Mouse (Mus musculus) adrenal gland, postnatal 25 days (tissue): ENCODE results near the gene Lrrc51. TPM values are rescaled to one million over a fixed set of nuclear protein-coding genes. Genes with fewer than 3 reads are reported as not detected.
"Not testable (repeated sequence)": the region's sequence is repeated elsewhere in the genome, so short reads cannot be mapped to it uniquely, and the experiment has no call there.

ENCODE experiments used
- DNase-seq: peaks from one replicate; pipeline ENCODE4 v3.0.0; 2021; ENCODE audit warnings: mixed read lengths
- total RNA-seq: library from RNA; stranded (reverse); gene quantifications from 2 replicates; pipeline ENCODE4 v1.2.3, GENCODE M21; 2021

The Lrrc51 gene
- total RNA-seq, 1 experiment from 2014 or later, result 13.3 TPM

GRCm38 (mm10) chr7:101937569-101937968 lies 3.9 kb upstream of the Lrrc51 start:
- no peak for DNase-seq

DNA sequence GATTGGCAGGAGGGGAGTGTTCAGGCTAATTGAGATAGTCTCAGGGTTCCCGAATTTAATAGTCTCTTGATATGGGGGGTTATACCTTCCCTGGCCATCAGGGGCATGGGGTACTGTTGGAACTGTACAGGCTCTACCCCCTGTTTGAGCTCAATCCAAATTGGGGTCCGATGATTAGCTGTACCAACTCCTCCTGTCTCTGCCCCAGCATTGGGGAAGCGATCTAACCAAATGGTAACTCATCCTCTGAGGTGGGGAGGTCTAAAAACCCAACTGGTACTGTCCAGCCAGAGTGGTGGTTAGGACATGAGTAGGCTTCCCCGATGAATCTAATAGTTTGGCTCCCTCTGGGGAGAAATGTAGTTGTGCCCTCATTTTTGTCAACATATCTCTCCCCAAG lies 3.3 kb upstream of the Lrrc51 start:
- DNase-seq, result no peak

DNA sequence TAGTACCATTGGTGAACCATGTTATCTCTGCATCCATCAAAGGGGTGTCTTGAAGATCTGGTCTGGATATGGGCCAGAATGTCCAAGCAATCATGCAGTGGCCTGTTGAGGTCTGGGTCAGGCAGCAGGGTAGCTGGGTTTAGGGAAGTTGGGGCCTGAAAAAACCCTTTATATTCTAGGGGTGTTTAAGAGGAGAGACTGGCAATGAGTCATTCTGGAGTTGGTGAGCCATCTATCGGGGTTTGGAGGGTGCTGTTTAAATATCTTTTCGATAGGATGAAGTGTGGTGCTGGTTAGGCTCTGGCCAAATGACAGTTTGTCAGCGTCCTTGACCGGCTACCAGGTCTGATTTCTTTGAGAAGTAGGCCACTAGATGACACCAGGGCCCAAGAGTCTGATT lies 2.3 kb upstream of the Lrrc51 start:
- no peak for DNase-seq

DNA sequence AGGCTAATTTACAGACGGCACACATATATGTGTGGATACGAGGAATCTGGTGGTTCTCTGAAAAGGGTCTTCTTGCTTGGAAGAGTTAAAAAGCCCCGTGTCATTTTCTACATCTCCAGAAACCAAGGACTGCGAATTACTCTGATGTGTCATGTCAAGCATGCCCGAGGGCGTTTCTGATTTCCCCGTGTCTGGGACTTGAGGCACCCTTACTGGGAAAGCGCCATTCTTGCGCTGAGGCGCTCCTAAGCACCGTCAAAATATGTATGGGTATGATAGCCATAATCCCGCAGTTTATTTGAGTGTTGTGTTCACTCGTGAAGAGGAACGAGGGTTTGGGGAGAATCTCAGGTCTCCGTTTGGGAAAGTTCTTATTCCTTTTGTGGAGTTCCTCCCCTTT lies 395 bp downstream of the Lrrc51 start:
- no peak for DNase-seq

DNA sequence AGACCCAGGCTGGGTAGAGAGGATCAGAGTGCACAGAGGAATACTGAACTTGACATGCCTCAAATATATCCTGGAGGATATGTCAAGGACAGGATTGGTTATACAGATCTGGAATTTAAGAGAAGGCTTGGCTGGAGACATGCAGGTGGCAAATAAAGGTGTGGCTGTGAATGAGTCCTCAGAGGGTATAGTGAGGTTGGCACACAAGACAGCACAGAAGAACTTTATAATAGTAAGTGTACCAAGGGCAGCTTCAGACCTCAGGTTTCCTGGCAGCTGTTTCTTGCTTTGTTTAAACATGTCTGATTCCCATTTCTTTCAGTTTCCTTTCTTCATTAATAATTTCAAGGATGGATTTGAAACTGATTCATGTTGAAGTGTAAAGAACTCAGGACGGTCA lies 1.1 kb downstream of the Lrrc51 start:
- DNase-seq, result no peak

DNA sequence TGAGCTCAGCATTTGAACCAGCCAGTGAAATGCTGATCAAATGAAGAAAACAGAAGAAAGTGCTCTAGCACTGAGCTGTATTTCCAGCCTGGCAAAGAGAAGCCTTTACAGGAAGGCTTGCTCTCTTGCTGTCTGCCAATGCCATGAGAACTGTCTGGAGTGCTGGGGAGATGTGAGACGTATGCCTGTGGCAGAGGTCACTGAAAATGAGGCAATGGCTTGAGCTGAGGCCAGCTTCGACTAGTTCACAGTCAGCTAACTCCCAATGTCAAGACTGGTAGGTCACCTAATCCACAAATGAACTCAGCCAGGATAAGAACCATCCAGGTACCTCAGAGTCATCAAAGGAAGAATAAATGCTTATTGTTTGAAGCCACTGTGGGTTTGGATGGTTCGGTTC lies 5.6 kb downstream of the Lrrc51 start:
- DNase-seq, result no peak

DNA sequence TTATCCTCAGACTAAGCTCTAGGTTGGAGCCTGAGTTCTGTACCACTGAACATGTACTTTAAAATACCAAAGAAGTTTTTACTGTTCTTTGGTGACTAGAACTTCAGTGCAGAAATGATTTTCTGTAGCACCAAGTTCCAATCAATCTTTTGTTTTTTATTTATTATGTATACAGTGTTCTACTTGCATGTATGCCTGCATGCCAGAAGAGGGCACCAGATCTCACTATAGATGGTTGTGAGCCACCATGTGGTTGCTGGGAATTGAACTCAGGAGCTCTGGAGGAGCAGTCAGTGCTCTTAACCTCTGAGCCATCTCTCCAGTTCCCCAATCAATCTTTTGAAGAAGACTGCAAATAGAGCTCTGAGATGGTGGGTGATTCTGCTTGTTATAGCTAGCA lies 7.8 kb downstream of the Lrrc51 start:
- not testable (repeated sequence) for DNase-seq

- peak; percentile 63 for DNase-seq
Measured at GRCm38 (mm10) chr7:101918071-101918470, 15.6 kb downstream of the Lrrc51 start.

GRCm38 (mm10) chr7:101911982-101912381 lies 21.7 kb downstream of the Lrrc51 start:
- DNase-seq, result no peak

DNA sequence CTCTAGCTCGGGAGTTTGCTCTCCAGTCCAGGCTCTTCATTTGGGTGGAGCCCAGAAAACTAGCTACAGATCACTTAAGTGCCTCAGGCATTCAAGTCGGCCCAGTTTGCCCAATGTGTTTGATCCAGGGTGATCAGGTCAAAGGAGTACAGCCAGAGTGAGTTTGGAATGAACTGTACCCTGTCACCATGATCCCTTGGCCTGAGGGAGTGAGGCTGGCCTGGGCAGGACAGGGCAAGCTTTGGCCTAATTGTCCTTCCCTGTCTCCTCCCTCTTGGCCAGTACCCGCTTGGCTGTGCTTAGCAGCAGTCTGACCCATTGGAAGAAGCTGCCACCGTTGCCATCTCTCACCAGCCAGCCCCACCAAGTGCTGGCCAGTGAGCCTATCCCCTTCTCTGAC lies 23.6 kb downstream of the Lrrc51 start:
- no peak for DNase-seq

- DNase-seq, result no peak
Measured at GRCm38 (mm10) chr7:101908367-101908766, 25.3 kb downstream of the Lrrc51 start.

DNA sequence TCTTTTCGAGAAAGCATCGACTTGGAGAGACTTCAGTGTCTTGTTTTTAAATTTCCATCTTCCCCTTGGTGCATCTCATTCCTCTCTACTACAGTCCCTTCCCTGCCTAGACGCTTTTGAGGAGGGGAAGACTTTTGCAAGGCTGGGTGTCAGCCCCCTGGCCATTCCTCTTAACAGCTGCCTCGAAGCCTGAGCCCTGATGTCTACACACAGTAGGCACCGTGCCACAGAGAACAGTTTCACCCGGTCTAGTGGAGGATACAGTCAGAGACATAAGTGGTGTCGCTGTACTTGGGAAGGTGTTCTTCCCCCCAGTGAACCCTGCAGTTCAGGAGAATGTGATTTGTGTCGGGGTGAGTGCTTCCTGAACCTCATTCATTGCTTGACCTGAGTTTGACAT lies 27.0 kb downstream of the Lrrc51 start:
- no peak for DNase-seq

DNA sequence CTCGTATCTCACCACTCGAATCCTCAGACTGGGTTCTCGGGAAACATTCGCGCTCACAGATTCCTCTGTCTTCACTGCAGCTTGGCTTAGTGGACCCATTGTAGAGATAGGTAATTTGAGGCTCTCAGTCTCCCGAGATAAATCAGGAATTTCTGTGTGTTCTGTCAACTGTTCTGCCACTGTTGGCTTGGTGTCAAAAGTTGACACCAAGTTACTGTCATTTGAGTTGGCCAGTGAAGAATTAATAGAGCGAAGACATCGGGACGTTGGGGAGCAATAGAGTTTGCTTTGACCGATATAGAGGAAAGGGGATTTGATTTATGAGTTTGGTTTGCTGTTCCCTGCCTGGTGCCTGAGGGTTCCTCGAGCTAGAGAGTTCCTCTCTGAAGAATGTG lies 27.4 kb downstream of the Lrrc51 start, which contains the start of gene Tomt:
TSS of gene Tomt (minus strand) at position 73 of the 395 bp plus-strand sequence.
- no peak for DNase-seq

- DNase-seq, result peak; percentile 99
Measured at GRCm38 (mm10) chr7:101905561-101906286, 28.0 kb downstream of the Lrrc51 start, which contains the start of gene Lamtor1. TSS of gene Lamtor1 (plus strand) at chr7:101905904.

- no peak for DNase-seq
Measured at GRCm38 (mm10) chr7:101902846-101903245, 30.8 kb downstream of the Lrrc51 start.

GRCm38 (mm10) chr7:101901969-101902368 lies 31.7 kb downstream of the Lrrc51 start:
- no peak for DNase-seq

DNA sequence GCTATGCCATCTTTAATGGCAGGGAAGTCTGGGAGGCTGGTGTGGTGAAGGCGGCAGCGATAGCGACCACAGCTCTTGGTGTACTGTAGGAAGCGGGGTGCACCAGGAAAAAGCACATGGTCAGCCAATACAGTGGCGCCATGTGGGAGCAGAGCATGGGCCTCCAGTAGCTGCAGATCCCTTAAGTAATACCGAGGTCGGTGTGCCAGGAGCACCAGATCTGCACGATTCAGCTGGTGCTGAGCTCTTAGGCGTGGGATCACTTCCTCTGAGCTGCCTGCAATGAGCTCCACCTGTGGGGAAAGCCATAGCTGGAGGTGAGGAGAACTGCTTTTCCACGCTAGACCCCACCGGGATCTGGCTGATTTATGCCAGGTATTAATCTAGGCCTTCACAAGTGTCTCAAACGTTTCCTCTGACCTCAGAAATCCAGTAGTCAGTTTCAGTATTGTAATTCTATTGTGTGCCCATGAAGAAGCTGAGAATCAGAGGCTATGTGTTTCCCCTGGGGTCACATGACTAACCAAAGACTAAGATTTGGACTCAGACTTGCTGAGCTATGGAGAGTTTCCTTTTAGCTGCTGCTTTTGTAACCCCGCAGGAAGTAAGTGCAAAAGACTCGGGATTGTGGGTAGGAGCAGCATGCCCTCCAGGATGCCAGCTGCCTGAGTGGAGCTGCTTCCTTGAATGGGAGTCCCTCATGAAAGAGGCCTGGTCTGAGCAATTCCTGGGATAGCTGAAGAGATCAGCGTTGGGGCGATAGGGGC lies 33.2 kb downstream of the Lrrc51 start:
- DNase-seq, result no peak

- DNase-seq, result peak; percentile 93
Measured at GRCm38 (mm10) chr7:101896104-101897066, 37.3 kb downstream of the Lrrc51 start.

GRCm38 (mm10) chr7:101895695-101896094 lies 38.0 kb downstream of the Lrrc51 start:
- no peak for DNase-seq

DNA sequence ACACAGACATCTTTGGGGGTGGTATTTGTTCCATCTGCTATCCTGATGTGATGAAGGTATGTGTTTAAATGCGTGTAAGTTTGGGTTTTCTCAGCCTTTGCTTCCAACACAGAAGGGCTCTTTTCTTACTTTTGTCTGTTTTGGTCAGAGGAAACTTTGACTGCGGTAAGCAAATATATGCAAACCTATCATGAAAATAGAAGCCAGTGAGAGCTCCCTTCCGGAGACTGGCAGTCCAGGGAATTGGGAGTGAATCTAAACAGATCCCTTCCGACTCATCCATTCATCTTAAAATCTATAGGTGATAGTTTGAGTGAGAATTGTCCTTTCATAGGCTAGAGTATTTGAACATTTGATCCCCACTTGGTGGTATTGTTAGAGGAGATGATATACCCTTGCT lies 45.2 kb downstream of the Lrrc51 start:
- DNase-seq, result no peak

- no peak for DNase-seq
Measured at GRCm38 (mm10) chr7:101886274-101886673, 47.4 kb downstream of the Lrrc51 start.

DNA sequence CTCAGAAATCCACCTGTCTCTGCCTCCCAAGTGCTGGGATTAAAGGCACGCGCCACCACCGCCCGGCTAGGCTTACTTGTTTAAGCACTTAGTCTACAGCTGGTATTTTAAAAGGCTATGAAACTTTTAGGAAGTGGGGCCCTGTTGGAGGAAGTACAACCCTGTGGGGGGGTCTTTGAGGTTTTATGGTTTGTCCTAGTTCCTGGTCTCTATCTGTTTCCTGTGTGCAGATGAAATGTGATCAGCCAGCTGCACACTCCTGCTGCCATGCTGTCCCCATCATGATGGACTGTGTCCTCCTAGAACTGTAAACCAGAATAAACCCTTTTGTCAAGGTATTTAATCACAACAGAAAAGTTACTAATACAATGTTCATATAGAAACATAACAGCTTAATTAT lies 49.5 kb downstream of the Lrrc51 start:
- DNase-seq, result no peak
